12 mouse cellular contexts compared by ENCODE assay signal in the genomic region with DNA sequence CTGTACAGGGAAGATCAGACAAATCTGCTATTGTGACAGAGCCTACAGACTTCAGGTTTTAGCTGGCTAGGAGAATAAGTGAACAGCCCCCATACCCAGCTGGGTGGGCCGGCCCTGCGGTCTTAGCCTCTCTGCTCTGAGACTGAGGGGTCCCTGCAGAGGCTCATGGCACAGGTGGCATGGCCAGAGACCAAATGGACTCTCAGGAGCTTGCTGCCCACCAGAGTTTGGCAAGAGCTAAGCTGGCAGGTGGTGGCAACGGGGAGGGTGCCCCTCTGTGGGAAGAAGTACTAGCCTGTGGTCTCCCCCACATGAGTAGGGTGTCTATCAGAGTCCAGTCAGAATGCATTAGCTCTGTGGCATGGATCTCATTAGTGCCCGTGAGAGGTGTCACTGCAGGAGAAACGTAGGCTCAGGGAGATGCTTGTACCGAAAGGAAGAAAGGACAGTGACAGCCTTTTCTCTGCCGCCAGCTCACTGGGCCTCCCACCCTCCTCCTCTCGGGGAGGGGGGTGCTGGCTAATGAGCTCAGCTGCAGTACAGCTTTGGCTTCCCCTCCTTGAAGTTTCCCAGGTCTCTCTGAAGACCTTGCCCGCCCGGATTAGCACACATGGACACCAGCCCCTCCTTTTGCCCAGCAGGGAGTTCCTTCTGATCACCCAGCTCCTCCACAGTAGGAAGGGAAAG. TPM values are rescaled to one million over a fixed set of nuclear protein-coding genes. Genes with fewer than 3 reads are reported as not detected.
DNase-seq lines count a peak whose midpoint lies in the region; ATAC-seq lines count a peak whose summit lies in the region.
"Had no signal": no experiment of that assay in that cellular context is flagged by ENCODE, and none has a peak within 500 bp of the region (broad histone marks: within the 10 kb centered on the region; RNA-seq: fewer than 3 reads in every experiment).

No protein-coding gene starts in this region.

- no peaks in the 10 kb centered on the region for H3K9me3 ChIP-seq in heart, embryonic 13.5 days
- H3K9me3 ChIP-seq in forebrain, embryonic 10.5 days, result no peaks in the 10 kb centered on the region
- H3K9me3 ChIP-seq in hindbrain, embryonic 14.5 days (ENCODE audit: control insufficient read depth, low read length), result no peaks in the 10 kb centered on the region
- H3K9me3 ChIP-seq in midbrain, embryonic 14.5 days (ENCODE audit: control insufficient read depth, low read length), result no peaks in the 10 kb centered on the region

- no peaks in the 10 kb centered on the region for H3K27me3 ChIP-seq in heart, embryonic 13.5 days (replicated peaks)
- peaks cover 10% of the 10 kb centered on the region for H3K27me3 ChIP-seq in forebrain, embryonic 10.5 days (ENCODE audit: poor library complexity, severe bottlenecking)
- no peaks in the 10 kb centered on the region for H3K27me3 ChIP-seq in hindbrain, embryonic 14.5 days (ENCODE audit: control insufficient read depth, insufficient read depth, low read length)
- H3K27me3 ChIP-seq in midbrain, embryonic 14.5 days (ENCODE audit: control insufficient read depth, insufficient read depth, low read length), result no peaks in the 10 kb centered on the region

- H3K4me3 ChIP-seq in heart, embryonic 13.5 days, result no peak overlapping the region
- peak overlapping the region; percentile 14; the same call in 1 of the 2 replicates for H3K4me3 ChIP-seq in forebrain, embryonic 10.5 days
- H3K4me3 ChIP-seq in hindbrain, embryonic 14.5 days (replicated peaks; ENCODE audit: low read length), result no peak overlapping the region
- H3K4me3 ChIP-seq in midbrain, embryonic 14.5 days (replicated peaks; ENCODE audit: low read depth, low read length), result no peak overlapping the region

- ATAC-seq in heart, embryonic 13.5 days (ENCODE audit: extremely low read depth, insufficient number of reproducible peaks, low FRiP score, low TSS enrichment), result no peak
- no peak for ATAC-seq in hindbrain, embryonic 14.5 days (ENCODE audit: low FRiP score)
- ATAC-seq in midbrain, embryonic 14.5 days (ENCODE audit: low FRiP score, low TSS enrichment), result no peak

- peaks cover 18% of the 10 kb centered on the region for H3K36me3 ChIP-seq in heart, embryonic 13.5 days
- peaks cover 12% of the 10 kb centered on the region for H3K36me3 ChIP-seq in forebrain, embryonic 10.5 days (replicated peaks)
- H3K36me3 ChIP-seq in hindbrain, embryonic 14.5 days (replicated peaks; ENCODE audit: control insufficient read depth, insufficient read depth), result no peaks in the 10 kb centered on the region; the same call in 1 of the 2 replicates
- no peaks in the 10 kb centered on the region for H3K36me3 ChIP-seq in midbrain, embryonic 14.5 days (ENCODE audit: control insufficient read depth, insufficient read depth, low read length)

- H3K4me1 ChIP-seq in heart, embryonic 13.5 days, result peaks cover 34% of the 10 kb centered on the region
- H3K4me1 ChIP-seq in forebrain, embryonic 10.5 days, result peaks cover 97% of the 10 kb centered on the region
- peaks cover 40% of the 10 kb centered on the region for H3K4me1 ChIP-seq in hindbrain, embryonic 14.5 days (replicated peaks; ENCODE audit: control insufficient read depth, insufficient read depth, low read length)
- H3K4me1 ChIP-seq in midbrain, embryonic 14.5 days (ENCODE audit: control insufficient read depth, insufficient read depth, low read length), result peaks cover 41% of the 10 kb centered on the region

- DNase-seq in heart, postnatal 25 days (ENCODE audit: low spot score), result no peak
- DNase-seq in forebrain, embryonic 10.5 days (ENCODE audit: extremely low spot score, low spot score), result no peak
- no peak for DNase-seq in hindbrain, embryonic 14.5 days (ENCODE audit: low spot score)
- DNase-seq in midbrain, embryonic 14.5 days, result peak; percentile 65
- no peak for DNase-seq in layer of hippocampus, postnatal 25 days (ENCODE audit: extremely low spot score in 1 of 2, low spot score in 1 of 2)
- no peak for DNase-seq in ovary, postnatal 14 days (ENCODE audit: low spot score)
- no peak for DNase-seq in kidney, postnatal 4 days
- DNase-seq: B cell, adult 2 months; lung, postnatal 4 days; right cerebral cortex, adult 18-20 months; thymus, postnatal 14 days had no signal

- intact Hi-C loops in heart, postnatal 25 days (cut with DNase I), result no loop called here

- no peak overlapping the region for H3K27ac ChIP-seq in heart, embryonic 13.5 days (replicated peaks)
- peak overlapping the region; percentile 82 for H3K27ac ChIP-seq in forebrain, embryonic 10.5 days
- H3K27ac ChIP-seq in hindbrain, embryonic 14.5 days, result peak overlapping the region; percentile 41
- H3K27ac ChIP-seq in midbrain, embryonic 14.5 days (replicated peaks; ENCODE audit: low read depth, low read length), result peak overlapping the region; percentile 75

- peak overlapping the region; percentile 39; the same call in 1 of the 2 replicates for H3K9ac ChIP-seq in heart, embryonic 13.5 days
- H3K9ac ChIP-seq in hindbrain, embryonic 14.5 days, result peak overlapping the region; percentile 6; the same call in 1 of the 2 replicates
- H3K9ac ChIP-seq in midbrain, embryonic 14.5 days (replicated peaks; ENCODE audit: low read length), result no peak overlapping the region

- no peak overlapping the region for H3K4me2 ChIP-seq in heart, embryonic 13.5 days
- no peak overlapping the region for H3K4me2 ChIP-seq in hindbrain, embryonic 14.5 days (replicated peaks)
- no peak overlapping the region for H3K4me2 ChIP-seq in midbrain, embryonic 14.5 days (ENCODE audit: low read length)

- WGBS in heart, embryonic 13.5 days, result 28% methylated on average over 10 of the region's 10 CpGs
- 10% methylated on average over 10 of the region's 10 CpGs for WGBS in forebrain, embryonic 10.5 days
- 12% methylated on average over 10 of the region's 10 CpGs for WGBS in hindbrain, embryonic 14.5 days
- WGBS in midbrain, embryonic 14.5 days, result 7% methylated on average over 10 of the region's 10 CpGs

RNA-seq across cellular contexts. Expression of gene Dmap1, which starts 27.9 kb away (rescaled TPM):
- 42.1 and 42.3 TPM in 2 replicates for polyA plus RNA-seq in heart, embryonic 13.5 days (2015; fragmentation: Nextera tagmentation; extraction: Ambion mirVana)
- 10 to 100 TPM; 18.3 to 19.0 TPM for total RNA-seq in heart, postnatal 25 days (2021)
- polyA plus RNA-seq in forebrain, embryonic 10.5 days (2016; fragmentation: Nextera tagmentation; extraction: Ambion mirVana), result 72.3 and 76.1 TPM in 2 replicates
- 82.0 and 85.4 TPM in 2 replicates for polyA plus RNA-seq in hindbrain, embryonic 14.5 days (2014; fragmentation: Nextera tagmentation; extraction: Ambion mirVana)
- 86.6 and 91.5 TPM in 2 replicates for polyA plus RNA-seq in midbrain, embryonic 14.5 days (2014; fragmentation: Nextera tagmentation; extraction: Ambion mirVana)
- 10 to 100 TPM; 35.8 to 39.6 TPM for total RNA-seq in layer of hippocampus, postnatal 25 days (2021)
